Mouse (Mus musculus) heart, adult 2 months (tissue): Measurements from ENCODE around the gene Ephb1.

ENCODE experiments used
- CTCF ChIP-seq: fragments of 200-600 bp; IDR thresholded peaks from 2 replicates; pipeline ENCODE4 v1.8.1; 2022; ENCODE audit warnings: antibody characterized with exemption, mild to moderate bottlenecking, moderate library complexity
- EP300 ChIP-seq: fragments of 200-500 bp; IDR thresholded peaks from 2 replicates; pipeline ENCODE4 v1.6.1; 2011; ENCODE audit warnings: low read depth, low read length, control low read depth; ENCODE audit not compliant: insufficient read depth
- POLR2A ChIP-seq: fragments of 200-500 bp; IDR thresholded peaks from 2 replicates; pipeline ENCODE4 v1.6.1; 2011; ENCODE audit warnings: mild to moderate bottlenecking, low read depth, low read length, control low read depth; ENCODE audit not compliant: insufficient read depth

GRCm38 (mm10) chr9:102297986-102298385, 56.5 kb downstream of the Ephb1 start:
- no peak for TF ChIP-seq CTCF
- no peak for TF ChIP-seq POLR2A
- no peak for TF ChIP-seq EP300
